In genomic region chr12:55463087-55463486, GRCm38 (mm10) we compare ENCODE assay signal across 13 mouse cellular contexts. TPM values are rescaled to one million over a fixed set of nuclear protein-coding genes. Genes with fewer than 3 reads are reported as not detected.
A peak's percentile ranks its signal among the peaks of the same experiment; 100 is the strongest.
DNase-seq lines count a peak whose midpoint lies in the region; ATAC-seq and TF ChIP-seq lines count a peak whose summit lies in the region.
"Had no signal": no experiment of that assay in that cellular context is flagged by ENCODE, and none has a peak within 500 bp of the region (broad histone marks: within the 10 kb centered on the region; RNA-seq: fewer than 3 reads in every experiment).

No protein-coding gene starts in this region.

- no peaks in the 10 kb centered on the region for H3K79me2 ChIP-seq in CH12.LX (replicated peaks; ENCODE audit: control insufficient read depth, extremely low read depth, insufficient read depth, poor library complexity, severe bottlenecking)

- 76% methylated on average over 5 of the region's 5 CpGs for WGBS in intestine, embryonic 16.5 days
- 81% methylated on average over 5 of the region's 5 CpGs for WGBS in intestine, embryonic 15.5 days
- 80% methylated on average over 5 of the region's 5 CpGs for WGBS in hindbrain, embryonic 14.5 days

- H3K27ac ChIP-seq in intestine, embryonic 16.5 days (ENCODE audit: low read length) = peak overlapping the region; percentile 71; the same call in 1 of the 2 replicates
- no peak overlapping the region for H3K27ac ChIP-seq in intestine, embryonic 15.5 days
- peak overlapping the region; percentile 14; the same call in 1 of the 2 replicates for H3K27ac ChIP-seq in CH12.LX (ENCODE audit: insufficient read depth, low read depth)
- H3K27ac ChIP-seq in hindbrain, embryonic 14.5 days = peak overlapping the region; percentile 71; the same call in 1 of the 2 replicates
- H3K27ac ChIP-seq: liver, embryonic 13.5 days had no signal

- TF ChIP-seq POLR2A in CH12.LX (IDR thresholded peaks at IDR 0.05; ENCODE audit: low read depth, low read length) = no peak

- TF ChIP-seq CTCF in CH12.LX (conservative IDR thresholded peaks at IDR 0.05 in 1 of 2, IDR thresholded peaks at IDR 0.05 in 1 of 2; ENCODE audit: low read depth in 2 of 2, low read length in 2 of 2) = no peak

- H3K4me1 ChIP-seq in intestine, embryonic 16.5 days (ENCODE audit: control insufficient read depth, insufficient read depth, low read length) = peaks cover 27% of the 10 kb centered on the region
- H3K4me1 ChIP-seq in intestine, embryonic 15.5 days (replicated peaks) = peaks cover 34% of the 10 kb centered on the region
- H3K4me1 ChIP-seq in CH12.LX (ENCODE audit: control insufficient read depth in 1 of 2, insufficient read depth in 2 of 2) = peaks cover 48 to 97% of the 10 kb centered on the region in 2 experiments
- H3K4me1 ChIP-seq in hindbrain, embryonic 14.5 days (replicated peaks; ENCODE audit: control insufficient read depth, insufficient read depth, low read length) = peaks cover 25% of the 10 kb centered on the region

- dilution Hi-C loops in CH12.LX (cut with MboI; ENCODE audit: extremely low pct_ligation_motif_present, extremely low pct_unique_long_range_greater_than_20kb, low sequenced_read_pairs) = no loop called here

- no peak overlapping the region for H3K9ac ChIP-seq in intestine, embryonic 16.5 days (ENCODE audit: low read depth, low read length)
- H3K9ac ChIP-seq in intestine, embryonic 15.5 days = no peak overlapping the region
- no peak overlapping the region for H3K9ac ChIP-seq in CH12.LX (ENCODE audit: insufficient read depth, low read depth)
- no peak overlapping the region for H3K9ac ChIP-seq in hindbrain, embryonic 14.5 days
- H3K9ac ChIP-seq: liver, embryonic 13.5 days had no signal

- no peak overlapping the region for H3K4me3 ChIP-seq in intestine, embryonic 16.5 days (ENCODE audit: low read length)
- H3K4me3 ChIP-seq in intestine, embryonic 15.5 days (replicated peaks) = no peak overlapping the region
- H3K4me3 ChIP-seq in CH12.LX (replicated peaks in 1 of 3; ENCODE audit: low read depth in 2 of 3, low read length in 2 of 3, poor library complexity in 1 of 3) = no peak overlapping the region
- no peak overlapping the region for H3K4me3 ChIP-seq in hindbrain, embryonic 14.5 days (replicated peaks; ENCODE audit: low read length)
- H3K4me3 ChIP-seq: liver, embryonic 13.5 days had no signal

- no peak overlapping the region for H3K4me2 ChIP-seq in intestine, embryonic 16.5 days (ENCODE audit: low read depth, low read length)
- no peak overlapping the region for H3K4me2 ChIP-seq in intestine, embryonic 15.5 days (replicated peaks)
- H3K4me2 ChIP-seq in CH12.LX (ENCODE audit: insufficient read depth, low read depth, poor library complexity, severe bottlenecking) = no peak overlapping the region
- no peak overlapping the region for H3K4me2 ChIP-seq in hindbrain, embryonic 14.5 days (replicated peaks)
- H3K4me2 ChIP-seq: liver, embryonic 13.5 days had no signal

- no peaks in the 10 kb centered on the region for H3K9me3 ChIP-seq in intestine, embryonic 16.5 days (ENCODE audit: control insufficient read depth, low read length)
- H3K9me3 ChIP-seq in intestine, embryonic 15.5 days = no peaks in the 10 kb centered on the region
- H3K9me3 ChIP-seq in CH12.LX (replicated peaks; ENCODE audit: low read length) = no peaks in the 10 kb centered on the region
- H3K9me3 ChIP-seq in hindbrain, embryonic 14.5 days (ENCODE audit: control insufficient read depth, low read length) = no peaks in the 10 kb centered on the region
- H3K9me3 ChIP-seq: liver, embryonic 13.5 days had no signal

- no peak for TF ChIP-seq EP300 in CH12.LX (IDR thresholded peaks at IDR 0.05; ENCODE audit: low read length)

- in situ Hi-C loops in CH12.LX (cut with MboI; ENCODE audit: low pct_ligation_motif_present, low pct_unique_long_range_greater_than_20kb, low sequenced_read_pairs) = no loop called here

- H3K36me3 ChIP-seq in intestine, embryonic 16.5 days (ENCODE audit: control insufficient read depth, insufficient read depth, low read length) = no peaks in the 10 kb centered on the region
- H3K36me3 ChIP-seq in intestine, embryonic 15.5 days = no peaks in the 10 kb centered on the region
- H3K36me3 ChIP-seq in CH12.LX (replicated peaks in 1 of 2; ENCODE audit: control insufficient read depth in 1 of 2, insufficient read depth in 1 of 2, low read length in 1 of 2) = no peaks in the 10 kb centered on the region
- no peaks in the 10 kb centered on the region for H3K36me3 ChIP-seq in hindbrain, embryonic 14.5 days (replicated peaks; ENCODE audit: control insufficient read depth, insufficient read depth)
- H3K36me3 ChIP-seq: liver, embryonic 13.5 days had no signal

- TF ChIP-seq RAD21 in CH12.LX (IDR thresholded peaks at IDR 0.05; ENCODE audit: low read depth, low read length) = no peak

- DNase-seq in CH12.LX (ENCODE audit: extremely low read depth) = no peak
- DNase-seq in cerebellum, adult 9-11 months = peak; percentile 55
- no peak for DNase-seq in hindbrain, embryonic 14.5 days (ENCODE audit: low spot score)
- DNase-seq: heart, postnatal 10 days; kidney, postnatal 10 days; layer of hippocampus, postnatal 36 days; liver, embryonic 13.5 days; spleen, adult 18-20 months had no signal

- no peaks in the 10 kb centered on the region for H3K27me3 ChIP-seq in intestine, embryonic 16.5 days (replicated peaks; ENCODE audit: control insufficient read depth, insufficient read depth, low read length)
- H3K27me3 ChIP-seq in intestine, embryonic 15.5 days (replicated peaks) = no peaks in the 10 kb centered on the region
- H3K27me3 ChIP-seq in CH12.LX (replicated peaks) = no peaks in the 10 kb centered on the region
- H3K27me3 ChIP-seq in hindbrain, embryonic 14.5 days (ENCODE audit: control insufficient read depth, insufficient read depth, low read length) = no peaks in the 10 kb centered on the region

- ATAC-seq in intestine, embryonic 16.5 days = no peak
- no peak for ATAC-seq in intestine, embryonic 15.5 days
- no peak for ATAC-seq in hindbrain, embryonic 14.5 days (ENCODE audit: low FRiP score)
- ATAC-seq in inflammation-experienced regulatory T-cells, adult 6 months = no peak
- no peak for ATAC-seq in CD4-positive, CD25-positive, alpha-beta regulatory T cell, adult 4 months
- ATAC-seq in megakaryocyte progenitor cell, adult 5-6 weeks (replicated peaks; ENCODE audit: poor library complexity) = no peak

TF ChIP-seq in CH12.LX, 34 proteins besides CTCF, POLR2A, EP300 and RAD21:
- TF ChIP-seq IRF4 (IDR thresholded peaks at IDR 0.05; ENCODE audit: low read depth, low read length) (no peak), PAX5 (IDR thresholded peaks at IDR 0.05; ENCODE audit: low read length) (no peak), ETS1 (conservative IDR thresholded peaks at IDR 0.05; ENCODE audit: low read depth, low read length) (no peak), CHD2 (IDR thresholded peaks at IDR 0.05; ENCODE audit: low read length) (no peak), JUN (IDR thresholded peaks at IDR 0.05; ENCODE audit: insufficient read depth, low read depth, low read length) (no peak), MYC (IDR thresholded peaks at IDR 0.05; ENCODE audit: low read depth, low read length) (no peak), RCOR1 (conservative IDR thresholded peaks at IDR 0.05; ENCODE audit: low read depth, low read length) (no peak), POLR2AphosphoS2 (IDR thresholded peaks at IDR 0.05; ENCODE audit: low read depth, low read length) (no peak), SMC3 (IDR thresholded peaks at IDR 0.05; ENCODE audit: low read depth, low read length) (no peak), MAX (IDR thresholded peaks at IDR 0.05; ENCODE audit: low read length) (no peak), NELFE (IDR thresholded peaks at IDR 0.05; ENCODE audit: low read depth, low read length) (no peak)

RNA-seq across cellular contexts. Expression of gene Nfkbia, which starts 29.4 kb away (rescaled TPM):
- 75.5 and 83.8 TPM in 2 replicates for polyA plus RNA-seq in intestine, embryonic 16.5 days (2015; fragmentation: Nextera tagmentation; extraction: Ambion mirVana)
- polyA plus RNA-seq in intestine, embryonic 15.5 days (2015; fragmentation: Nextera tagmentation; extraction: Ambion mirVana) = 72.5 and 74.2 TPM in 2 replicates
- total RNA-seq in CH12.LX (2012; rRNA removed) (465 and 702 TPM in 2 replicates), CH12.LX (2014; rRNA removed) (138 and 178 TPM in 2 replicates)
- 115 and 143 TPM in 2 replicates for polyA plus RNA-seq in CH12.LX (2012; ENCODE audit: insufficient read length, low read depth)
- 59.7 and 63.9 TPM in 2 replicates for polyA plus RNA-seq in hindbrain, embryonic 14.5 days (2014; fragmentation: Nextera tagmentation; extraction: Ambion mirVana)
- 100 to 1,000 TPM; 545 to 574 (median 562) TPM for polyA plus RNA-seq in inflammation-experienced regulatory T-cells, adult 6 months (2017; shearing (Covaris generic))
- polyA plus RNA-seq in CD4-positive, CD25-positive, alpha-beta regulatory T cell, adult 4 months (2017; shearing (Covaris generic)) = 100 to 1,000 TPM; 643 to 660 TPM
- 40.6 and 85.4 TPM in 2 replicates for total RNA-seq in megakaryocyte progenitor cell, adult 5-6 weeks (2015)
- total RNA-seq in megakaryocyte progenitor cell, adult 5-6 weeks (2017) = 36.4 and 69.6 TPM in 2 replicates
